Mouse (Mus musculus) kidney, adult 2 months (tissue): ENCODE data around the gene Maco1.

Experiments used
- CTCF ChIP-seq: fragments of 200-500 bp; conservative IDR thresholded peaks from 2 replicates; pipeline ENCODE4 v1.5.1; 2011; ENCODE audit warnings: low read depth, mild to moderate bottlenecking, control low read depth, low read length, moderate library complexity, mixed read lengths; ENCODE audit not compliant: insufficient read depth, insufficient read length
- POLR2A ChIP-seq: fragments of 200-500 bp; IDR thresholded peaks from one replicate; pipeline ENCODE4 v1.6.1; 2011; ENCODE audit warnings: low read depth, low read length, control low read depth

- TF ChIP-seq CTCF: no peak
- TF ChIP-seq POLR2A: no peak
These were observed 14.1 kb upstream of the Maco1 start for GRCm38 (mm10) chr4:134867213-134867612.
